Mouse (Mus musculus) cerebellum, adult (tissue): ENCODE measurements at regions not wholly inside any gene's neighbourhood (a gene's known extent, or its start where the extent isn't known, plus 50 kb on each side); places are given as distances from the start of the nearest gene placed in this dataset.

Experiments used
- ATAC-seq: cut with Nextera tagmentation; 2 replicates; pipeline ENCODE4 v1.9.2; 2017; ENCODE audit warnings: mild to moderate bottlenecking, moderate library complexity, mixed read lengths; ENCODE audit not compliant: insufficient number of reproducible peaks, low FRiP score, low TSS enrichment

DNA sequence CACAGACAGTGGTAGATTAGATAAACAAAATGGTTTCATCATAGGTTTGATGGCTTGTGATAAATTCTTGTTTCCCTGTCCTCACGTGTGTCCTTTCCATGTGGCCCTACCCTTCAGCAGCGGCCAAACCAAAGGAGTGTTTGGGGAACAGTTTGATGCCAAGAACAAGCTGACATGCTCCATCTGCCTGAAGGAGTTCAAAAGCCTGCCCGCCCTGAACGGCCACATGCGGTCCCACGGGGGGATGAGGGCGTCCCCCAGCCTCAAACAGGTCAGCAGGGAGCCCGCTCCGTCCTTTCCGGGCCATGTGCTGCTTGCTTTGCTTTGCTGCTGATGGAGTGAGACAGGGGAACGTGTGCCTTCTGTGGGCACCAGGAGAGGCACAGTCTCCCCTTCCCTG is 51.0 kb upstream of the Mrps10 start:
- ATAC-seq: no peak

DNA sequence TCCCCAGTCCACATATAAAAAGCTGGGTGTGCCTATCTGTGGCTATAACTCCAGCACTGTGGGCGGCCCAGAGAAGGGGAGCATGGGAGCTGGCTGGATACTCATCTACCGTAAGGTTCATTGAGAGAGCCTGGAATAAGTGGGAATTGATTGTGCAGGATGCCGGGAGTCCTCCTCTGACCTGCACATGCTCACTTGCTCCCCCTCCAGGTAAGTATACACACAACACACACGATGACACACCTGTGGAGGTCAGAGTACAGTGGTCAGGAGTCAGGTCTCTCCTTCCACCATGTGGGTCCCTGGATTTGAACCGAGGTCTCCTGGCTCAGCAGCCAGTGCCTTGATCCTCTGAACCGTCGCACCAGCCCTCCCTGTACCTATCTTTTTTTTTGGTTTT is 55.5 kb upstream of the Mrps10 start:
- ATAC-seq: no peak

GRCm38 (mm10) chr17:47311272-47311671 is 57.4 kb upstream of the Mrps10 start:
- ATAC-seq: no peak

GRCm38 (mm10) chr17:47306027-47306761 is 62.5 kb upstream of the Mrps10 start:
- ATAC-seq: no peak

- ATAC-seq: no peak
Observed at GRCm38 (mm10) chr17:47304463-47305199, 64.1 kb upstream of the Mrps10 start.

- ATAC-seq: no peak
Observed at GRCm38 (mm10) chr17:47303600-47303999, 65.1 kb upstream of the Mrps10 start.

DNA sequence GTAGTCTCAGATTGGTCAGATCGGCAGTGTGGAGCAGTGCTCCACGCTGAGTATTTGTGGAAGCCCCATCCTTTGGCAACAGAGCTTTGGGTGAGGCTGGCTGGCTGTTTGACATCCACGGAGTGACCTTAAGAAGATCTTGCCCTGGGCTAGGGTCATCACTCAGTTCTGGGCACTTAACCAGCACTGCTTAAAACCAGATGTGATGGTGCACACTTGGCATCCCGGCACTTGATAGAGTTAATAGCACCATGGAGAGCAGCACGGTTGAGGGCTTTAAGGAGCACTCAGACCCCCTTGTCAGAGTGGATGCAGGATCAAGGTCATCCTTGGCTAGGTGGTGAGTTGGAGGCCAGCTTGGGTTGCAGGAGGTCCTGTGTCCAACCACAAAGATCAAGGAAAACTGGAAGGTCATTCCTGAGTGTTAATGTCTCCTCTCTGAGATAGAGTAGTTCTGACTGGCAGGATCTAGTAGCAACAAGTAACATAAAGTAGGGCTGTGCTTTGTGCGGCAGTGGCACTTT is 70.2 kb upstream of the Mrps10 start:
- ATAC-seq: no peak

GRCm38 (mm10) chr17:47297965-47298364 is 70.7 kb upstream of the Mrps10 start:
- ATAC-seq: no peak

DNA sequence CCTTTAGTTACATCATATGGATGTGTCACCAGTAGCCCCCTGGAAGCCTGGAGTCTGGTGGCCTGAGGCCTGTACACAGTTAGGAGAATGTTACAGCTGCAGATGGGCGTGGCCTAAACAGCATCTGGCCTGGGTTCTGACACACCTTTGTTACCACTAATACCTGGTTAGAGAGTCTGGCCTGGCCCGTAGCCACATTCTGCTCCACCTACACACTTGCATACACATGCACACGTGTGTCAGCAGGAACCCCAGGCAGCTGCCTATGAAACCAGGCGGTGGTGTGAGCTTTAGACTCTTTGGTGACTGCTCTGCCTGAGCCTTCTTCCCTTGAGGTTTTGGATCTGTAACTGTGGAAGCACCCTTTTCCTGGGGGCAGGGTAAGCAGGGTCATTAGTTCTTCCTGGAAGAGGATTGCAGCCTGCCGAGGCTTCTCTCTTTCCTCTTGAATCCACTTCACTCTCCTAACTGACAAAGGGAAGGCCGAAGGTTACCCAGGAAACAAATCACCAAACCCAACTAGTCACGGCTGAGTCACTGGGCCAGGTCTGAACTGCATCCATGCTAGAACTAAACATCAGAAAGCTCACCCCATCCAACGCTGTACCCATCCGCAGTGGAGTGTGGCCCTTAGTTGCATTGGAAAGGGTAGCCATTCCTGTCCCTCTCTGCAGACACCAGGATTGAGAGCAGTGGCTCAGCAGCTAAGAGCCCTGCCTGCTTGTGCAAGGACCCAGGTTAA is 71.8 kb upstream of the Mrps10 start:
- ATAC-seq: no peak

- no peak for ATAC-seq
Observed at GRCm38 (mm10) chr17:47295315-47296011, 73.2 kb upstream of the Mrps10 start.

GRCm38 (mm10) chr17:47294091-47294534 is 74.6 kb upstream of the Mrps10 start:
- no peak for ATAC-seq

DNA sequence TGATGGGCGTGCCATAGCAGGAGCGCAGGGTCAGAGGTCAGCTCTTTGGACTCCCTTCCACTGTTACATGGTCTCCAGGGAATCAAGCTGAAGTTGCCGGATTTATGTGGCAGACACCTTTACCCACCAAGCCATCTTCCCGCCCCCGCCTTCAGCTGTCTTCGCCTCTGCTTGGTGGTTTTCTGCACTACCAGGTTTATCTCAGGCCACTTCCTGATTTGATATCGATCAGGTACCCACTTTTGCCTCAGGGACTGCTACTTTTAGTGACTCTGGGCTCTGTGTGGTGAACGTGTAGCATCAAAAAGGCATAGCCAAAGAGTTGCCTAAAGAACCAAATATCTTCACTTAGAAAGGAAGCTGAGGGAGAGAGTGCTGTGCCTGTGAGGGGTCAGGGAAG is 75.5 kb upstream of the Mrps10 start:
- ATAC-seq: no peak

DNA sequence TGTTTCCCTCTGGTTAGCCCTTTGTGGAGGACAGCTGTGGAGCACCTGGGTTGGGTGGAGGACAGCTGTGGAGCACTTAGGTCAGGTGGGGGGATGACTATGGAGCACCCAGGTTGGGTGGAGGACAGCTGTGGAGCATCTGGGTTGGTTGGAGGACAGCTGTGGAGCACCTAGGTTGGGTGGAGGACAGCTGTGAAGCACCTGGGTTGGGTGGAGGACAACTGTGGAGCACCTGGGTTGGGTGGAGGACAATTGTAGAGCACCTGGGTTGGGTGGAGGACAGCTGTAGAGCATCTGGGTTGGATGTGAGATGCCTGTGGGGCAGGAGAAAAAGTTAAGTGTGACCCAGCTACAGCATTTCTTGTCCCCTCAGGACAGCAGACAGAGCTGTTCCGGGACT is 77.1 kb upstream of the Mrps10 start:
- ATAC-seq: no peak

- ATAC-seq: no peak
Observed at GRCm38 (mm10) chr17:47285616-47286015, 83.1 kb upstream of the Mrps10 start.

- no peak for ATAC-seq
Observed at GRCm38 (mm10) chr17:47284236-47284635, 84.5 kb upstream of the Mrps10 start.

DNA sequence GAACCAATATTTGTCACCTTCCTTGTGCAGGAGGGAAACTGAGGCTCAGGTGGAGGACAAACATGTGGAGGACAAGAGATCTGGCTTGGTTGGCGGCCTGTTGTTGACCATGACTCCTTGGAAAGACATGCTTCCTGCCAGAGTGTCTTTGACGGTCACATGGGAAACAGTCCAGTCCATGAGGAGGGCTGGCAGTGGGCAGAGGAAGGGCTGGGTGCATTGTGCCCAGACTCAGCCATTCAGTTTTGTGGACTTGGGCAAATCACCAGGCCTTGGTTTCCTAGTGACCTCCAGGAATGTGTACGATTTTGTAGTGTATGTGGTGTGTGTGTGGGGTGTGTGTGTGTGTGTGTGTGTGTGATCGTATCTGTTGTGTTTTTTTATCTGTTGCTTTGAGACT is 85.5 kb upstream of the Mrps10 start:
- ATAC-seq: no peak

- ATAC-seq: no peak
Observed at GRCm38 (mm10) chr17:47282476-47282875, 86.2 kb upstream of the Mrps10 start.

DNA sequence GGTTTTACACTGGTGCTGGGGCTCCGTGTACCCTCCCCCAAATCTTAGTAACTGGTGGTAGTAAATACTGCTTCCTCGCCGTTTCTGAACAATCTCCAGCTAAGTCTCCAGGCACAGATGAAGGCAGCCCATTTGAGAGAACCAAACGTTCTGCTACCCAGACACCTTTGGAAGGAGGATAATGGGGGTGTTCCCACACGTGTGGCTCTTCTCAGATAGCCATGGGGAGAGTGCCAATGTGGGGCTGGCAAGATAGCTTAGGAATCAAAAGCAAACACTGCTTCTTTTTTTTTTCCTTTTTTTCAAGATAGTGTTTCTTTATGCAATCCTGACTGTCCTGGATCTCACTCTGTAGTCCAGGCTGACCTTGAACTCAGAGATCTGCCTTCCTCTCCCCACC is 90.8 kb upstream of the Mrps10 start:
- ATAC-seq: no peak

GRCm38 (mm10) chr17:47276639-47277038 is 92.0 kb upstream of the Mrps10 start:
- ATAC-seq: no peak

- no peak for ATAC-seq
Observed at GRCm38 (mm10) chr17:47275796-47276311, 92.8 kb upstream of the Mrps10 start.
